Mouse (Mus musculus) adrenal gland, adult 8-10 months (tissue): ENCODE data around the gene Rab35. TPM values are rescaled to one million over a fixed set of nuclear protein-coding genes. Genes with fewer than 3 reads are reported as not detected.

ENCODE experiments used
- microRNA-seq, 2 experiments: library from miRNA; unstranded; fragments of <30 nt; microRNA quantifications; one replicate each; pipeline ENCODE4 v1.2.0; 2022
- total RNA-seq, 4 experiments: library from RNA; stranded (reverse); gene quantifications; 2 replicates each; pipeline ENCODE4 v1.2.4; 2022

Gene Rab35
- total RNA-seq, 4 experiments from 2014 or later, result 58.8 to 70.3 (median 60.6) TPM

Small RNAs within 50 kb of the gene (microRNA-seq; reads per million reads assigned to microRNA genes)
- 0 to 0.34 reads per million in 2 experiments for gene Mir7030

Other genes starting within 250 kb of the Rab35 start
- 10 to 100 TPM; 17.5 to 27.3 (median 21.7) TPM for gene Msi1, start 202.3 kb upstream of the Rab35 start, total RNA-seq
- gene Pla2g1b, start 165.6 kb upstream of the Rab35 start, total RNA-seq, result under 1 TPM in 1 of 4 experiments, not detected in 3; 0.93 TPM
- gene Sirt4, start 147.2 kb upstream of the Rab35 start, total RNA-seq, result 10 to 100 TPM; 24.6 to 53.8 (median 41.2) TPM
- gene Pxn, start 125.2 kb upstream of the Rab35 start, total RNA-seq, result 10 to 100 TPM; 32.1 to 64.5 (median 44.8) TPM
- gene Rplp0, start 72.4 kb upstream of the Rab35 start, total RNA-seq, result 100 to 1,000 TPM; 682 to 769 (median 720) TPM
- 10 to 100 TPM; 69.2 to 98.2 (median 77.7) TPM for gene Gcn1l1, start 66.7 kb upstream of the Rab35 start, total RNA-seq
- gene Bicdl1, start 99.7 kb downstream of the Rab35 start, total RNA-seq, result 10 to 100 TPM; 11.1 to 18.1 (median 14.6) TPM
- 1 to 10 TPM; 2.6 to 8.3 (median 6.3) TPM for gene Cit, start 213.4 kb downstream of the Rab35 start, total RNA-seq